Mouse (Mus musculus) G1E (cell line): Measurements from ENCODE around the gene Sf3a2.

Experiments used
- CTCF ChIP-seq: IDR thresholded peaks from 2 replicates; pipeline ENCODE4 v1.5.1; 2012; ENCODE audit warnings: low read depth, low read length, inconsistent platforms, mixed read lengths
- GATA1 ChIP-seq: IDR thresholded peaks from 2 replicates; pipeline ENCODE4 v1.6.1; 2012; ENCODE audit warnings: borderline replicate concordance, low read length, inconsistent platforms, mixed read lengths

GRCm38 (mm10) chr10:80807057-80807627 lies 9.1 kb downstream of the Sf3a2 start:
- TF ChIP-seq CTCF (no peak), GATA1 (no peak)
